Mouse (Mus musculus) liver, embryonic 11.5 days (tissue): ENCODE measurements around the gene Hdac4. TPM values are rescaled to one million over a fixed set of nuclear protein-coding genes. Genes with fewer than 3 reads are reported as not detected.

Experiments
- ATAC-seq: fragments of 200-750 bp; cut with Nextera tagmentation; replicated peaks from 2 replicates; pipeline ENCODE4 v1.8.0; 2017; ENCODE audit warnings: moderate number of reproducible peaks, mild to moderate bottlenecking, moderate TSS enrichment, moderate library complexity; ENCODE audit not compliant: low FRiP score
- DNase-seq: peaks from one replicate; pipeline ENCODE4 v3.0.0-alpha.2; 2017; ENCODE audit warnings: low spot score
- H3K27ac ChIP-seq: fragments of 300-500 bp; sonication (generic); 2 replicates; pipeline ENCODE4 v1.5.1; 2014; ENCODE audit warnings: mild to moderate bottlenecking, low read depth, low read length, control low read depth
- H3K27me3 ChIP-seq: fragments of 300-500 bp; sonication (generic); replicated peaks from 2 replicates; pipeline ENCODE4 v1.6.1; 2014; ENCODE audit warnings: low read length, mixed read lengths; ENCODE audit not compliant: control insufficient read depth, insufficient read depth
- H3K36me3 ChIP-seq: fragments of 300-500 bp; sonication (generic); 2 replicates; pipeline ENCODE4 v1.6.1; 2014; ENCODE audit warnings: mild to moderate bottlenecking, low read length, moderate library complexity, mixed read lengths; ENCODE audit not compliant: control insufficient read depth, insufficient read depth
- H3K4me1 ChIP-seq: fragments of 300-500 bp; sonication (generic); replicated peaks from 2 replicates; pipeline ENCODE4 v1.6.1; 2014; ENCODE audit warnings: low read length, mixed read lengths; ENCODE audit not compliant: control insufficient read depth, insufficient read depth
- H3K4me2 ChIP-seq: fragments of 300-500 bp; sonication (generic); 2 replicates; pipeline ENCODE4 v1.6.1; 2014; ENCODE audit warnings: mild to moderate bottlenecking, control low read depth, moderate library complexity
- H3K4me3 ChIP-seq: fragments of 300-500 bp; sonication (generic); 2 replicates; pipeline ENCODE4 v1.5.1; 2014; ENCODE audit warnings: low read depth, low read length, control low read depth
- H3K9ac ChIP-seq: fragments of 300-500 bp; sonication (generic); 2 replicates; pipeline ENCODE4 v1.6.1; 2014; ENCODE audit warnings: low read depth, low read length, control low read depth
- H3K9me3 ChIP-seq: fragments of 300-500 bp; sonication (generic); 2 replicates; pipeline ENCODE4 v1.6.1; 2016; ENCODE audit warnings: low read length, inconsistent platforms, mixed read lengths; ENCODE audit not compliant: control insufficient read depth
- WGBS: fragments of 180-500 bp; shearing (Covaris S2); extraction: QIAGEN DNeasy Blood & Tissue Kit; methylation state at CpG from one replicate; pipeline ENCODE4 v1.1.7; 2014; 5-methylcytosine and 5-hydroxymethylcytosine counted together
- polyA plus RNA-seq: library from polyadenylated mRNA; unstranded; fragments of >200 nt; fragmentation: Nextera tagmentation; extraction: Ambion mirVana; gene quantifications from 2 replicates; pipeline ENCODE4 v1.2.1, GENCODE M21; 2014

The Hdac4 gene
- polyA plus RNA-seq, 1 experiment from 2014 or later = 12.0 TPM

DNA sequence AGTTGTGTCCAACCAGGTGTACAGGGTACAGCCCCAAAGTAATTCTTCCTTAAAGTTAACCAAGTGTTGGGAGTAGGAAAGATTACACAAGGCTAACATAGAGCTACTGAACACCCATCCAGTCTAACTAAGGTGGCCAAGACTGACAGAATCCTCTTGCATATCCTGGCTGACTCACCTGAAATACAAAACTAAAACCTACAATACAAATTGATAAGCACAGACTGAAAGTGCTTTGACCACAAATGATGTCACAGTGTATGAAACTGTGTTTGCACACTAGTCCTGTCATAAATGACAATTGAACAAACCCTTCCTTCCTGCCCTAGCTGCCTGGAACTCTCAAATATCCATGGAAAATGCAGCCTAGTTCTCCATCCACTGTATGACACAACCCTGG lies 144.5 kb downstream of the Hdac4 start:
- Histone ChIP-seq H3K4me1 (peaks cover 10% of the 10 kb centered on the region), H3K4me3 (no peak overlapping the region), H3K36me3 (no peaks in the 10 kb centered on the region), H3K27me3 (no peaks in the 10 kb centered on the region), H3K4me2 (no peak overlapping the region), H3K27ac (no peak overlapping the region), H3K9me3 (no peaks in the 10 kb centered on the region), H3K9ac (no peak overlapping the region)
- ATAC-seq (no peak), DNase-seq (no peak)

DNA sequence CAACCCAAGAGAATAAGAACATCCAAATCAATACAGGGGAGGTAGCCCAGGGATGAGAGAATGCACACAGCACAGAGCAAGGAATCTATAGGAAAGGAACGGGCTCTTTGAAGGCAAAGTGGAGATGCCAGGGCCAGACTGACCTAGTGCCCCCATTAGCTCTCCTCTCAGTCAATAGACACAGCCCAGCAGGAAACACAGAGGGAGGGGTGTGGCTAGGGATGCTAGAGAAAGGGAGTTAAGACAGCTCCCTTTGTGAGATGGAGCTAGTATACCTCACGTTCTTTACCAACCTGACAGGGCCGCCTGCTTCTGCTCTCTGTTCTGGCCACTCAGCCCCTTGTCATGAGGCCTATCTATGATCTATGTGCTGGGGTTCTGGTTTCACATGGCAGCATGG lies 144.9 kb downstream of the Hdac4 start:
- DNase-seq (no peak), ATAC-seq (no peak)
- Histone ChIP-seq H3K27me3 (no peaks in the 10 kb centered on the region), H3K4me3 (no peak overlapping the region), H3K36me3 (no peaks in the 10 kb centered on the region), H3K4me2 (no peak overlapping the region), H3K9me3 (no peaks in the 10 kb centered on the region), H3K27ac (no peak overlapping the region), H3K9ac (no peak overlapping the region), H3K4me1 (peaks cover 9% of the 10 kb centered on the region)
- 51% methylated on average over 3 of the region's 3 CpGs for WGBS

DNA sequence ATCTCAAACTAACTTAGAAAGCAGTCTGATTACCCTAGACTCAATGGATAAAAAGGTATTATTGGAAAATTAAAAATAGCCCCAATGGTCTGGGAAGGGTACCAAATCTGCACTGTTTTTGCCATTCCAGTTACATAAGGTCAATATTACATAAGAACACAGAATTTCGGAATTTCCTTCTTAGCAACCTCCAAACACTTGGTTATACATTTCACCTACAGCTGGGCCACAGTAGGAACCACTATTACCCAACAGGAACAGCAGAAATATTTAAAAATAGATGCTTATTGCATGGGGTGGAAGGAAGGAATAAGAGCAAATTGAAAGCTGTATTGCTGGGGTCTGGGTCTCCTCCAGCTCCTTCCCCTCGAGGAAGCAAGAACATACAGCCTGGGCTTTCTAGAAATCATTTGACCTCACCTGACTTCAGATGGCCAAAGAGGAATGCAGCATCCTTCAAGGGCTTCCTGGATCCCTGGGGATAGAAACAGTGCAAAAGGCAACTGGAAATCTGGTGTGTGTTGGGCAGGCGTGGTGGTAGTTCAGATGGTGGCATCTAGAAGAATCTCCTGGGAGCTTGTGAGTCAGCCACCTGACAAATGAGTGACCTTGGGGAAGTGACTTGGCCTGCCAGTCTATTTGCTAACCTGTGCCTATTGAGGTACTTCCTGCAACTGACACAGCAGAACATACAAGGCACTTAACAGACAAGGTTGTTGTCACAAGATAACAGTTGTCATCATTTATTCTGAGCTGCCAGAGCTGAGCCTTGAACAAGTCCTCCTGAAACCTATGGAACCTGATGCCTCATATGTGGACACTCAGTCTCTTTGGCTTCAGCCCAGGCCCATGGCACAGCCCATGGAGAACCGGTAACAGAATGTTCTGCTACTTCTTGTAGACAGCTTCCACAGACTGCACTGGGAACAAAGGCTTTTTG lies 146.8 kb downstream of the Hdac4 start:
- Histone ChIP-seq H3K27ac (no peak overlapping the region), H3K4me2 (no peak overlapping the region), H3K27me3 (no peaks in the 10 kb centered on the region), H3K9ac (no peak overlapping the region), H3K36me3 (no peaks in the 10 kb centered on the region), H3K4me1 (0 out of 2 replicates have a peak, but pooled peaks cover 2% of the 10 kb centered on the region), H3K9me3 (no peaks in the 10 kb centered on the region), H3K4me3 (no peak overlapping the region)
- no peak for ATAC-seq
- 82% methylated on average over 4 of the region's 4 CpGs for WGBS
- no peak for DNase-seq

DNA sequence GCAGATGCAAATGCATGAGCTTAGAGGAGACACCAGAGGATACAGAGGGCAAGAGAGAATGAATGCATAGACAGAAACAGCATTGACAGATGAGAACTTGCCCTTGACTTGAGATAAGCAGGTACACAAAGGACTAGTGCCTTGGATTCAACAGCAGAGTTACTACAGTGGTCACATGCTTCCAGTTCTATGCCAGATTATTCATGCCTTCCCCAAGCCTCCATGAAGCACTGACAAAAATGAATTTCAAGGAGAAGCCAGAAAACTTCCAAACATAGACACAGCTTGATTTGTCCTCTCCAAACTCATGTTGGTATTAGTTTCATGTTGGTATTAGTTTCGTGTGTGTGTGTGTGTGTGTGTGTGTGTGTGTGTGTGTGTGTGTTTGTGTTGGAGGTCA lies 149.8 kb downstream of the Hdac4 start:
- 87% methylated on average over 1 of the region's 1 CpGs for WGBS
- DNase-seq = no peak
- Histone ChIP-seq H3K4me2 (no peak overlapping the region), H3K4me1 (no peaks in the 10 kb centered on the region), H3K27me3 (no peaks in the 10 kb centered on the region), H3K27ac (no peak overlapping the region), H3K36me3 (no peaks in the 10 kb centered on the region), H3K4me3 (no peak overlapping the region), H3K9ac (no peak overlapping the region), H3K9me3 (no peaks in the 10 kb centered on the region)
- no peak for ATAC-seq

DNA sequence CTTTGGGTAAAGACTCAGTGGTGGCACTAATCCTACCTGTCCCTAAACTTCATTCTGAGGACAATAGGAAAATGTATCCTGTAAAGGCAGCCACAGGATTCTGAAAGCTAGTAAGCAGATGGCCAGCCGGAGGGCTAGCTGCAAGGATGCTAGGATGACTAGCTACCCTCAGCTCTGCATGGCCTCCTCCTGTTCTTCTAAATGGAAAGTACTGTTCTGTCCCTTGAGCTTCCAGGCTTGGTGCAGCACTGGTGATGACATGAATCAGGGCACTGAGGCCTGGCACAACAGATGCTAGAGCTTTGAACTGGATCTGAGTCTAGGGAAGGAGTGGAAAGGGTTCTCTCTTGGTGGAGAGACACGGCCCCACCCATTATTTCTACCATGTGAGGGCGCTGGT lies 150.6 kb downstream of the Hdac4 start:
- no peak overlapping the region for H3K4me3 ChIP-seq
- H3K27me3 ChIP-seq = no peaks in the 10 kb centered on the region
- 73% methylated on average over 3 of the region's 3 CpGs for WGBS
- DNase-seq (no peak), ATAC-seq (no peak)
- H3K4me2 ChIP-seq = no peak overlapping the region
- H3K27ac ChIP-seq = no peak overlapping the region
- H3K36me3 ChIP-seq = no peaks in the 10 kb centered on the region
- H3K9ac ChIP-seq = no peak overlapping the region
- H3K4me1 ChIP-seq = no peaks in the 10 kb centered on the region
- no peaks in the 10 kb centered on the region for H3K9me3 ChIP-seq

DNA sequence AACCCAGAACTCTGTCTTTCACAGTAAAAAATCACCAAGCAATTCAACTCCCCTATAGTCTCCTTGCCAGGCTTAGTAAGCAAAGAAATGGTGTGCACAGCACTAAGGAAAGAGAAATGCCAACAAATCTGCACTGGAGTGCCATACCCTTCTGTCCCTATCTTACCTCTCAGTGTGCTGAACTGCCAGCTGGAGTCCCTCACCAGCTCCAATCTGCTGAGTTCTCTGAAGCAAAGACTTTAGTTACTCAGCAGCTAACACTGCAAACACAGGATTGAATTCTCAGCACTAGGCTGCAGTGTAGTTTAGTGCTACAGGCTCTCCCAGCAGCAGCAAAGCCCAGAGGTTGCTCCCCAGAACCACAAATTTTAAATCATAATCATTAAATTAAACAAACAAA lies 151.5 kb downstream of the Hdac4 start:
- ATAC-seq = no peak
- Histone ChIP-seq H3K4me2 (no peak overlapping the region), H3K27ac (no peak overlapping the region), H3K27me3 (no peaks in the 10 kb centered on the region), H3K4me3 (no peak overlapping the region), H3K9me3 (no peaks in the 10 kb centered on the region), H3K36me3 (no peaks in the 10 kb centered on the region), H3K9ac (no peak overlapping the region), H3K4me1 (no peaks in the 10 kb centered on the region)
- DNase-seq = no peak

DNA sequence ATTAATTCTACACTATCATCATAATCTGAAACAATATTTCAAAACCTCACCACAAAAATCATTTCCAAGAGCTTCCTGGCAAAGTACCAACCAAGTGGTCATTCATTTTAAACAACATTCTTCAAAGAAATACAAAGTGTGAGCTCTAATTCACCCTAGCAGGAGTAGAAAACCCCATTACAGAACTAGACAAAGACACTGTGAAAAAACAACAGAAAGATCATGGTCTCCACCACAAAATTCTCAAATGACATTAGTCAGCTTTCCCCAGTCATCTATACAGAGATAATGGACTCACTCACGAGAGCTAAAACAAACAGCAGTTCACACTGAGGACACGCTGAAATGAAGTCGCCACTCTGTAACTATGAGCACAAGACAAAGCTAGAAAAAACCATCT lies 153.4 kb downstream of the Hdac4 start:
- Histone ChIP-seq H3K4me1 (no peaks in the 10 kb centered on the region), H3K4me2 (no peak overlapping the region), H3K9ac (no peak overlapping the region), H3K9me3 (no peaks in the 10 kb centered on the region), H3K4me3 (no peak overlapping the region), H3K36me3 (no peaks in the 10 kb centered on the region), H3K27ac (no peak overlapping the region), H3K27me3 (no peaks in the 10 kb centered on the region)
- no peak for ATAC-seq
- WGBS = 60% methylated on average over 3 of the region's 3 CpGs
- no peak for DNase-seq

DNA sequence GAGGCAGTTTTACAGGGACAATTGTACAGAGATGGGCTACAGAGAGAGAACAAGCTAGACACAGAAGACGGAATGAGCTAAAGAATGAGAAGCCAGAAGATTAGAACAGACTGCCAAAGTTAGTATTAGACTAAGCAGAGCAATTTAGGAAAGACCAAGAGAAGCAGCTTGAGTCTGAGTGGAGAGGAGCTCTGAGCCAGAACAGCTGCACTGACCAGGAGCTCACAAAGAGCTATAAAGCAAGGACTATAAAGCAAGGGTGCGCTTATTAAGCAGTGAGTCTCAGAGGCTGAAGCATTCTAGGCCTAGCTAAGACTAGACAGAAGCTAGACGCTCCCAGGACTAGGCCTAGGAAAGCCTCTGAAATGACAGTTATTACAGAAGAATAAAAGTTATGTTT lies 154.2 kb downstream of the Hdac4 start:
- H3K9me3 ChIP-seq = no peaks in the 10 kb centered on the region
- DNase-seq (no peak), ATAC-seq (no peak)
- no peaks in the 10 kb centered on the region for H3K4me1 ChIP-seq
- 83% methylated on average over 3 of the region's 3 CpGs for WGBS
- H3K36me3 ChIP-seq = no peaks in the 10 kb centered on the region
- H3K9ac ChIP-seq = no peak overlapping the region
- no peak overlapping the region for H3K4me2 ChIP-seq
- no peak overlapping the region for H3K4me3 ChIP-seq
- no peak overlapping the region for H3K27ac ChIP-seq
- no peaks in the 10 kb centered on the region for H3K27me3 ChIP-seq

DNA sequence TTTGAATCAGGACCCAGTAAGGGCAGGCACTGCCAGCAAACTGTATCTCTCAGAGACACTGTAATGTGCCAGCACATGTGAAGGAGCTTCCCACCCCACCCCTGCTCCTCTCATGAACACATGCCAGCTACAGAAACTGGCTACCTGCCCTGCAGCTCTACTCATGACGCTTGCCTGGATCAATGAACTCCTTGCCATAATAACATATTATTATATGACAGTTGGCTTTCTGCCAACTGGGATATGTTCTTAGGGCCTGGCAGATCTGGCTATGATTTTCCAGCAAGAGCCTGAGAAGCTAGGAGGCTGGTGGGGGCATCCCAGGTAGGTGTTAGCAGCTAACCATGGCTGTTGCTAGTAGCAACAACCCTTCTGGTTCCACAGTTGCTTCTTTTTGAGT lies 156.8 kb downstream of the Hdac4 start:
- no peak for DNase-seq
- H3K27ac ChIP-seq = no peak overlapping the region
- WGBS = 76% methylated on average over 1 of the region's 1 CpGs

More for the DNA sequence above, 156.8 kb downstream of the Hdac4 start:
- no peaks in the 10 kb centered on the region for H3K36me3 ChIP-seq
- H3K4me3 ChIP-seq = no peak overlapping the region
- no peaks in the 10 kb centered on the region for H3K9me3 ChIP-seq
- H3K4me1 ChIP-seq = no peaks in the 10 kb centered on the region
- H3K27me3 ChIP-seq = no peaks in the 10 kb centered on the region
- no peak overlapping the region for H3K4me2 ChIP-seq
- ATAC-seq = no peak
- H3K9ac ChIP-seq = no peak overlapping the region
